In genomic region chr3:51225979-51226378, GRCm38 (mm10) we compare ENCODE assay signal across 9 mouse cellular contexts. TPM values are rescaled to one million over a fixed set of nuclear protein-coding genes. Genes with fewer than 3 reads are reported as not detected.
A peak's percentile ranks its signal among the peaks of the same experiment; 100 is the strongest.
DNase-seq lines count a peak whose midpoint lies in the region; ATAC-seq and TF ChIP-seq lines count a peak whose summit lies in the region.
"Had no signal": no experiment of that assay in that cellular context is flagged by ENCODE, and none has a peak within 500 bp of the region (broad histone marks: within the 10 kb centered on the region; RNA-seq: fewer than 3 reads in every experiment).

No protein-coding gene starts in this region.

- H3K4me2 ChIP-seq in heart, embryonic 14.5 days (ENCODE audit: low read length) = peak overlapping the region; percentile 80
- peak overlapping the region; percentile 77 for H3K4me2 ChIP-seq in hindbrain, embryonic 14.5 days (replicated peaks)
- peak overlapping the region; percentile 63 for H3K4me2 ChIP-seq in midbrain, embryonic 14.5 days (ENCODE audit: low read length)

- no peak overlapping the region for H3K27ac ChIP-seq in heart, embryonic 14.5 days (replicated peaks in 1 of 2; ENCODE audit: control insufficient read depth in 1 of 2, insufficient read depth in 1 of 2, low read depth in 2 of 2, low read length in 2 of 2)
- H3K27ac ChIP-seq in MEL (ENCODE audit: control insufficient read depth, low read depth, low read length) = peak overlapping the region; percentile 64
- no peak overlapping the region for H3K27ac ChIP-seq in hindbrain, embryonic 14.5 days
- H3K27ac ChIP-seq in midbrain, embryonic 14.5 days (replicated peaks; ENCODE audit: low read depth, low read length) = no peak overlapping the region

- H3K4me1 ChIP-seq in heart, embryonic 14.5 days (ENCODE audit: control insufficient read depth in 2 of 2, insufficient read depth in 2 of 2, low read length in 2 of 2) = peaks cover 22 to 57% of the 10 kb centered on the region in 2 experiments
- peaks cover 17 to 48% of the 10 kb centered on the region in 2 experiments for H3K4me1 ChIP-seq in MEL (ENCODE audit: control insufficient read depth in 1 of 2, insufficient read depth in 2 of 2, low read length in 2 of 2)
- peaks cover 18% of the 10 kb centered on the region; the same call in 1 of the 2 replicates for H3K4me1 ChIP-seq in hindbrain, embryonic 14.5 days (replicated peaks; ENCODE audit: control insufficient read depth, insufficient read depth, low read length)
- peaks cover 15% of the 10 kb centered on the region for H3K4me1 ChIP-seq in midbrain, embryonic 14.5 days (ENCODE audit: control insufficient read depth, insufficient read depth, low read length)

- H3K36me3 ChIP-seq in heart, embryonic 14.5 days (ENCODE audit: control insufficient read depth, insufficient read depth, low read length) = 0 out of 2 replicates have a peak, but pooled peaks cover 3% of the 10 kb centered on the region
- H3K36me3 ChIP-seq in MEL (ENCODE audit: control insufficient read depth in 1 of 2, insufficient read depth in 2 of 2, low read length in 2 of 2) = peaks cover 0 to 61% of the 10 kb centered on the region in 2 experiments; a peak in 2 of 4 replicates
- H3K36me3 ChIP-seq in hindbrain, embryonic 14.5 days (replicated peaks; ENCODE audit: control insufficient read depth, insufficient read depth) = no peaks in the 10 kb centered on the region
- no peaks in the 10 kb centered on the region for H3K36me3 ChIP-seq in midbrain, embryonic 14.5 days (ENCODE audit: control insufficient read depth, insufficient read depth, low read length)

- TF ChIP-seq RAD21 in MEL (IDR thresholded peaks at IDR 0.05; ENCODE audit: low read depth, low read length) = no peak

- no peak for TF ChIP-seq POLR2A in MEL (IDR thresholded peaks at IDR 0.05; ENCODE audit: control insufficient read depth in 1 of 2, insufficient read depth in 1 of 2, low read depth in 1 of 2, low read length in 2 of 2, poor library complexity in 1 of 2)

- H3K9ac ChIP-seq in heart, embryonic 14.5 days (ENCODE audit: low read length) = peak overlapping the region; percentile 94; the same call in 1 of the 2 replicates
- peak overlapping the region; percentile 98 for H3K9ac ChIP-seq in MEL (ENCODE audit: control insufficient read depth, low read depth, low read length, poor library complexity, severe bottlenecking)
- peak overlapping the region; percentile 96 for H3K9ac ChIP-seq in hindbrain, embryonic 14.5 days
- 0 out of 2 replicates have a peak overlapping the region, but pooled peaks have one; percentile 92 for H3K9ac ChIP-seq in midbrain, embryonic 14.5 days (replicated peaks; ENCODE audit: low read length)

- no peak for ATAC-seq in heart, embryonic 14.5 days (ENCODE audit: insufficient number of reproducible peaks, insufficient read depth, low FRiP score, low read depth)
- no peak for ATAC-seq in hindbrain, embryonic 14.5 days (ENCODE audit: low FRiP score)
- no peak for ATAC-seq in midbrain, embryonic 14.5 days (ENCODE audit: low FRiP score, low TSS enrichment)

- no peak for TF ChIP-seq CTCF in MEL (IDR thresholded peaks at IDR 0.05 in 2 of 3, conservative IDR thresholded peaks at IDR 0.05 in 1 of 3; ENCODE audit: control insufficient read depth in 1 of 3, insufficient read depth in 1 of 3, low read depth in 2 of 3, low read length in 3 of 3, poor library complexity in 1 of 3, severe bottlenecking in 1 of 3)

- peak overlapping the region in 1 of 2 experiments; percentile 82; a peak in 2 of 4 replicates for H3K4me3 ChIP-seq in heart, embryonic 14.5 days (ENCODE audit: control insufficient read depth in 1 of 2, insufficient read depth in 1 of 2, low read depth in 1 of 2, low read length in 2 of 2)
- H3K4me3 ChIP-seq in MEL (ENCODE audit: control insufficient read depth in 1 of 2, insufficient read depth in 1 of 2, low read depth in 2 of 2, low read length in 2 of 2) = peak overlapping the region; percentile 19 to 85
- peak overlapping the region; percentile 95 for H3K4me3 ChIP-seq in hindbrain, embryonic 14.5 days (replicated peaks; ENCODE audit: low read length)
- peak overlapping the region; percentile 91 for H3K4me3 ChIP-seq in midbrain, embryonic 14.5 days (replicated peaks; ENCODE audit: low read depth, low read length)

- no peak for TF ChIP-seq EP300 in MEL (IDR thresholded peaks at IDR 0.05; ENCODE audit: low read depth in 1 of 2, low read length in 2 of 2)

- DNase-seq in heart, adult 9 months (ENCODE audit: low spot score in 2 of 2) = no peak
- no peak for DNase-seq in MEL (ENCODE audit: low read depth, low spot score)
- DNase-seq in hindbrain, embryonic 14.5 days (ENCODE audit: low spot score) = no peak
- no peak for DNase-seq in midbrain, embryonic 14.5 days
- no peak for DNase-seq in layer of hippocampus, postnatal 10 days (ENCODE audit: low spot score in 2 of 2)
- no peak for DNase-seq in embryo, embryonic 11 days
- no peak for DNase-seq in kidney, postnatal 14 days
- DNase-seq: cerebellum, adult 8-10 months had no signal

- H3K9me3 ChIP-seq in heart, embryonic 14.5 days (ENCODE audit: control insufficient read depth, low read length) = no peaks in the 10 kb centered on the region
- H3K9me3 ChIP-seq in MEL (replicated peaks; ENCODE audit: insufficient read depth, low read length) = no peaks in the 10 kb centered on the region
- H3K9me3 ChIP-seq in hindbrain, embryonic 14.5 days (ENCODE audit: control insufficient read depth, low read length) = no peaks in the 10 kb centered on the region
- H3K9me3 ChIP-seq in midbrain, embryonic 14.5 days (ENCODE audit: control insufficient read depth, low read length) = no peaks in the 10 kb centered on the region

- WGBS in heart, embryonic 14.5 days = 94% methylated on average over 10 of the region's 10 CpGs
- 94% methylated on average over 10 of the region's 10 CpGs for WGBS in hindbrain, embryonic 14.5 days
- 96% methylated on average over 10 of the region's 10 CpGs for WGBS in midbrain, embryonic 14.5 days

- no peaks in the 10 kb centered on the region for H3K27me3 ChIP-seq in heart, embryonic 14.5 days (ENCODE audit: control insufficient read depth, insufficient read depth, low read length)
- H3K27me3 ChIP-seq in MEL (ENCODE audit: control insufficient read depth in 1 of 2, insufficient read depth in 2 of 2, low read length in 2 of 2) = no peaks in the 10 kb centered on the region
- no peaks in the 10 kb centered on the region for H3K27me3 ChIP-seq in hindbrain, embryonic 14.5 days (ENCODE audit: control insufficient read depth, insufficient read depth, low read length)
- no peaks in the 10 kb centered on the region for H3K27me3 ChIP-seq in midbrain, embryonic 14.5 days (ENCODE audit: control insufficient read depth, insufficient read depth, low read length)

- H3K79me2 ChIP-seq in MEL (ENCODE audit: control insufficient read depth, insufficient read depth, low read length, poor library complexity) = peaks cover 39% of the 10 kb centered on the region

TF ChIP-seq in MEL, 35 proteins besides CTCF, POLR2A, EP300 and RAD21:
- TF ChIP-seq NRF1 (IDR thresholded peaks at IDR 0.05; ENCODE audit: insufficient read depth, low read depth, low read length, poor library complexity, severe bottlenecking) = no peak

RNA-seq across cellular contexts. Expression of gene Noct, which starts 1.7 kb away (rescaled TPM):
- polyA plus RNA-seq in heart, embryonic 14.5 days (2014; fragmentation: Nextera tagmentation; extraction: Ambion mirVana) = 11.0 and 12.0 TPM in 2 replicates
- 16.4 and 17.8 TPM in 2 replicates for total RNA-seq in MEL (2012; rRNA removed)
- 10 to 100 TPM in 1 of 2 experiments, not detected in 1; 26.7 TPM for polyA plus RNA-seq in MEL (2012; ENCODE audit: insufficient read depth in 1 of 2, insufficient read length in 2 of 2, low read depth in 1 of 2, low replicate concordance in 2 of 2, missing spikeins in 1 of 2)
- polyA plus RNA-seq in hindbrain, embryonic 14.5 days (2014; fragmentation: Nextera tagmentation; extraction: Ambion mirVana) = 38.3 and 39.4 TPM in 2 replicates
- polyA plus RNA-seq in midbrain, embryonic 14.5 days (2014; fragmentation: Nextera tagmentation; extraction: Ambion mirVana) = 27.9 and 31.7 TPM in 2 replicates
- total RNA-seq in layer of hippocampus, postnatal 10 days (2021) = 10 to 100 TPM; 52.4 to 53.9 TPM
